Mouse (Mus musculus): ENCODE results near the gene Zfp330. TPM values are rescaled to one million over a fixed set of nuclear protein-coding genes. Genes with fewer than 3 reads are reported as not detected.

Zfp330 gene
- 10 to 100 TPM; 71.8 to 85.0 TPM for polyA plus RNA-seq (2017; shearing (Covaris generic))

DNA sequence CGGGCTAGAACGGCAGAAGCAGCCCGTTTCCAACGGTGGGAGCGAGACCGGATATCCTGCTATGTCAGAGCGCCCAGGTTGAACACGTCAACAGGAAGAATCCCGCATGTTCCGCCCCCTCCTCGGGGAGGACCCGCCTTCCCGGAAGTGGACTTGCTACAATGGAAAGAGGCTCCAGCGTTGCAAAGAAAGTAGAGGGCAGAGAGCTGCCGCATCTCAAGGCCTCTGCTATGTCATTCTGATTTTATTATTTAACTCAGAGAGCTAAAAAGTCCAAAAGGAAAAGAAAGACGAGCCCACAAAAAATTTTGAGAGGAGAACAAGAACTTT is at the start of gene Zfp330:
Gene Zfp330 (minus strand): TSS at position 68 of the 330 bp plus-strand sequence.

Other genes starting within 250 kb of the Zfp330 start
- gene Rnf150, start 89.2 kb upstream of the Zfp330 start, polyA plus RNA-seq (2017; shearing (Covaris generic)) = under 1 TPM in 1 of 2 experiments, not detected in 1; 0.28 TPM